Mouse (Mus musculus): ENCODE measurements around the gene Gas7.

The Gas7 gene

GRCm38 (mm10) chr11:67654514-67654913 lies 199.3 kb downstream of the Gas7 start:
- DNase-seq (ENCODE audit: low spot score in 2 of 2), result no peak

DNA sequence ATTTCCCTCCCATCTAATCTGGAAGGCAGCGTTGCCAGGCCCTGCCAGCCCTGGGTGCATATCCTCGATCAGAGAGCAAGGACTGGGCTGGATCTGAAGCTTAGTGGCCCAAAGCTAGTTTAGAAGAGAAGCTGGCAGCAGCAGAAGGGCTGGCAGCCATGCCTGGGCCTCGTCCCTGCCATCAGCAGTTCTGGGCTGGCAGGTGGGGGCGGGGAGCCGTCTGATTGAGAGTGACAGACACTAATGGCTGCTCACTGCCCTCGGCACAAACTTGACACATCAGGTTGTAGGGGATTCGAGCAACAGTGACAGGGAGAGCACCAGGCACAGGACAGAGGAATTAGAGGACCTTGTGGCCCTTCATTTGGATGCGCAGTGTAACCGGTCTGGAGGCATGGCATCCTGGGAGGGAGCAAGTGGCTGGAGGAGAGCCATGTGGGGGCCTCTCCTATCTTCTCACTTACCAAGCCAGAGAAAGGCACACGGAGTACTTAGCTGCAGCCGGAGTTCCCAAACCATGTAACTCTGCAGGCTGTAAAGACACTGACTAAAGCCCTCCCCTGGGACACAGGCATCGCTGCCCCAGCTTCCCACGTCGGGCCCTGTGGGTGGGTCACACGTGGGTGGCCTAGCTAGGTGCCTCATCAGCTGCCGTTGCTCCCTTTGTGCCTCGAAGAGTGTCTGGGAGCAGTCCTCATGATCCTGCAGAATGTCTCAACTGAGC lies 200.2 kb downstream of the Gas7 start:
- no peak for DNase-seq (ENCODE audit: low spot score in 2 of 2)

GRCm38 (mm10) chr11:67656366-67656765 lies 201.1 kb downstream of the Gas7 start:
- DNase-seq (ENCODE audit: low spot score in 2 of 2), result no peak

DNA sequence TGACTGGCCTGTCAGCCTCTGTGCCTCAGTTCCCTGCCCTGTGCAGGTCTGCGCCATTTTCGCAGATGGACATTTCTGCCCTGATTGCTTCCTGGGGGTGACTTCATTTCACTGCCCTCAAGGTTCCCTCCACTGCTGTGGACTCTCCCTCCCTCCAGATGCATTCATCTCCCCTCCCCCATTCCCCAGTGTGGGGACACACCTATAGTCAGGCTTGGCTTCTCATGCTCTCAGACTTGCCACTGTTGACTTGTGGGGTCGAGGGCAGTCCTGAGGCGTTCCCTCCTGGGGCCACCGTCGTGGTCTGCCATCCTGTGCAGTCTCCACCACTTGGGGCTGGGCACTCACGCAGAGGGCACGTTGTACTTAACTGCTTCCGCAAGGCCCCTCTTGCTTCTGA lies 201.6 kb downstream of the Gas7 start:
- no peak for DNase-seq (ENCODE audit: low spot score in 2 of 2)

DNA sequence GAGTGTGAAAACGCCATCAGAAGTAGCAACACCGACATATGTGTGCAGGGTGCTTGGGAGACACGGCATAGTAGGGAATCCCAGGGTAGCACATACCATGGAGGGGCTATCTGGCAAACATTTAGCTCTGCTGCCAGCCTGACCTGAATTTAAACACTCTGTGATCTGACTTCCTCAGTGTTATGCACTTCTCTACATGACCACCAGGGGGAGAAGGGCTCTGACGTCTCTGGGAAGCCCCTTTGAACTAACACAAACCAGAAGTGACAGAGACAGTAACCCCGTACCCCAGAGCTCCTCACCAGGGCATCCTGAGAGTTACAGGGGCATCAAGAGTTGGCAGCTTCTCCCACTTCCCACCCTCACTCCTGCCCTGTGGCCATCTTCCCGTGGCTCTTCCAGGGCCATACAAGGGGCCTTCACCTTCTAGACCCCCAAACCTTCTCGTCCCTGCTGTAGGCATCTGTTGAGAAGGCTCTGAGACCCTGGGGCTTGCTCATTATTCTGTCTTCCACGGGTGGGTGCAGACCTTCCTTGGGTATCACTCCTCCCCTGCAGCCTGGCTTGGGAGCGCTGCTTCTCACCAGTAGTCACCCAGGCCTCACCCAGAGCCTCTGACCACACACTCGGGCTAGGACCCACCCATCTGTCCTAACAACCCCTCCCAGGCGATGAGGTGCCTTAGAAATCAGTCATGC lies 202.6 kb downstream of the Gas7 start:
- DNase-seq (ENCODE audit: low spot score in 2 of 2), result no peak

DNA sequence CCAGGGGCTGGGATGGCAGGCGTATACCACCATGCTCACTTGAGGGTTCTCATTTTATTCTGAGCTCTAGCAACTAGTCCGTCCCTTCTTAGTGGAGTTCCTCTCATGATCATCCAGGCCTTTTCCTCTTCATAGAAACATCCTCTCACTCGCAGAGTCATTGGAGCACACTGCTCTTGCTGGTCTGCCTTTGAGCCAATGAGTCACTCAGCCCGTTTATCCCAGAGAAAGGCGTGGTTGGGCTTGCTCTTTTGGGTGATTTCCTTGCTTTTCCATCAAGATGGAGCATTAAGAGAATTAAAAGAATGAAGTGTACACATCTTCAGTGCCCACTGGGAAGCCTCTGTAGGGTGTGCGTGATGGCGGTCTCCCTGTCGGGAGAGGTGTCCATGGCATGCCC lies 206.2 kb downstream of the Gas7 start:
- DNase-seq (ENCODE audit: low spot score in 2 of 2), result no peak

- no peak for DNase-seq (ENCODE audit: low spot score in 2 of 2)
Observed at GRCm38 (mm10) chr11:67663437-67663836, 208.2 kb downstream of the Gas7 start.

- no peak for DNase-seq (ENCODE audit: low spot score in 2 of 2)
Observed at GRCm38 (mm10) chr11:67664261-67664660, 209.0 kb downstream of the Gas7 start.

DNA sequence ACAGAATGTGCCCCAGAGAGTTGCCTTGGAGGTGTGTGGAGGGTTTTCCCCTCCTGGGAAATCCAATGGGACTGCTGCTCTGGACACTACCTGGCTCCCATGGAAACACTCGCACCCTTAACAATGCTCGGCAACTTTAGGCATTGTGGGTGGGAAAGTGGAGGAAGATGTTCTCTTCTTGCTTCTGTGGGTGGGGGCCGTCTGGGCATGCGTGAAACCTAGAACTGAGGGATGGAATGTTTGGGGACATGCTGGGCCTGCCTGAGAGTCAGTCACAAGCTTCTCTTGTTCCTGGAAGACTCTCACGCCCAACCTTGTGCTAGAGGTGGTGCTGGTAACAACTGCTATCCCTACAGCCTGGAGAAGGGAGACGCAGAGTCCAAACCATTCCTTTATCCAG lies 209.7 kb downstream of the Gas7 start:
- no peak for DNase-seq (ENCODE audit: low spot score in 2 of 2)

DNA sequence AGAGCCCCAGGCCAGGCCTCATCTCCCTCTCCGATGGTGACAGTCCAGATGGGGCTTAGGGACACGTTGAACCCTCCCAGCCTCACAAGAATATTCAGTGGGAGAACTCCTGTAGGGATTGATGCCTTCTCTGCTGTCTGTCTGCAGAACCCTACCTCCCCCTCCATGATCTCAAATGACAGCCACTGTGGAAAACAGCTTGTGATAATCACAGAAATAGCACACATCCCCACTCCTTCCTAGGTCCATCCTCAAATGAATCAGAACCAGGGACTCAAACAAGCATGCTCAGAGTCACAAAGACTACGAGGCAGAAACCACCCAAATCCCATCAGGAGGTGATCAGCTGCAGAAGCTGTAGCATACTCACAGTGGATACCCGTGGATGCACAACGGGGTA lies 210.9 kb downstream of the Gas7 start:
- no peak for DNase-seq (ENCODE audit: low spot score in 2 of 2)

DNA sequence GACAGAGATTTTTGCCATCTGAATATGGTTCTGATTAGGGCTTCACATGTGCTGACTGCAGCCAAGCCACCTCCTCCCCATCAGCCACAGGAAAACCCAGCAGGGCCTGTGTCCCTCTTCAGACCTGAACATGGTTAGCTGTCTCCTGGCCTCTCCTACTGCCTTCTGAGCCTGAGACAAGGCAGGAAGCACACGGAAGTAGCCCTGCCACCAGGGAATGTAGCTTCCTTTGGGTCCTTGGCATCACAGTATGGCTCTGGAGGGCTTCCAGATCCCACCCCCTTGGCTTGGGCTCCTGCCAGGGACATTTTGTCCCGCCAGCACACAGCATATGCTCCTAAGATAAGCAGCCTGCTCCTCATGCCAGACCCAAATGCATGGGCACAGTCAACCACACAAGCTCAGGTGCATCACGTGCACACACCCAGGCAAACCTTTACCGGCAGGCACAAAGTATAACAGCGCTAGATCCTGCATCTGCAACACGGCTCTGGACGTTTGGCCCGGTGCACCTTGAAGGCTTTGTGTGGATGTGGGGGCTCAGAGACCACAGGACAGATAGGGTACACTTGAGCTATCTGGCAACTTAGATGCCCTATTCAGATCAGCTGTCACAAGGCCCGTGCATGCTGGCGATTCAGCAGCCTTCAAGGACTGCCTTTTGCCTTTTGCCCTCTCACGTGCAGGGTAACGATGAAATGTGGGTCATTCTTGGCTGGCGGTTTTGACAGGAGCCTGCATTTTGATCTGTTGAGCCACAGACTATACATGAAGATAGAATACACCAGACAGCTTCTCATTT lies 212.5 kb downstream of the Gas7 start:
- no peak for DNase-seq (ENCODE audit: low spot score in 2 of 2)

GRCm38 (mm10) chr11:67668460-67669007 lies 213.3 kb downstream of the Gas7 start:
- no peak for DNase-seq (ENCODE audit: low spot score in 2 of 2)

GRCm38 (mm10) chr11:67670031-67670430 lies 214.8 kb downstream of the Gas7 start:
- DNase-seq (ENCODE audit: low spot score in 2 of 2), result no peak

- DNase-seq (ENCODE audit: low spot score in 2 of 2), result no peak
Observed at GRCm38 (mm10) chr11:67672140-67672539, 216.9 kb downstream of the Gas7 start.

GRCm38 (mm10) chr11:67675562-67676540 lies 220.6 kb downstream of the Gas7 start:
- no peak for DNase-seq (ENCODE audit: low spot score in 2 of 2)

DNA sequence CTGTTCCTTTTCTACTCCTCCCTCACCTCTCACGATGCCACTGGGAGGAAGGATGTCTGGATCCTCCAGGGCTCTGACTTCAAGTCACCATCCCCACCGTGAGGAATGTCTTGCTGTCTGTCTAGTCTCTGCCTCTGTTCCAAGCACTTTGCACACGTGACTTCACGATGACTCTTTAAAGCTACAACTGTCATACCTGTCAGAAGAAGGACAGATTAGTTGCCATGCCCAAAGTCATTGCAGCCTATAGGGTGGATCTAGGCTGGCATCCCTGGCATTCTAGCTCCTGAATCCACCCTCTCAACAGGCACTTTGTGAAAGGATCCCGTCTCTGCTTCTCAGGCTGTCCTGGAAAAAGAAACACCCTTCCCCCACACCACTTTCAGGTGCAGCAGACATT lies 224.1 kb downstream of the Gas7 start:
- no peak for DNase-seq (ENCODE audit: low spot score in 2 of 2)

- no peak for DNase-seq (ENCODE audit: low spot score in 2 of 2)
Observed at GRCm38 (mm10) chr11:67679930-67680329, 224.7 kb downstream of the Gas7 start.

- no peak for DNase-seq (ENCODE audit: low spot score in 2 of 2)
Observed at GRCm38 (mm10) chr11:67681871-67682270, 226.6 kb downstream of the Gas7 start.

DNA sequence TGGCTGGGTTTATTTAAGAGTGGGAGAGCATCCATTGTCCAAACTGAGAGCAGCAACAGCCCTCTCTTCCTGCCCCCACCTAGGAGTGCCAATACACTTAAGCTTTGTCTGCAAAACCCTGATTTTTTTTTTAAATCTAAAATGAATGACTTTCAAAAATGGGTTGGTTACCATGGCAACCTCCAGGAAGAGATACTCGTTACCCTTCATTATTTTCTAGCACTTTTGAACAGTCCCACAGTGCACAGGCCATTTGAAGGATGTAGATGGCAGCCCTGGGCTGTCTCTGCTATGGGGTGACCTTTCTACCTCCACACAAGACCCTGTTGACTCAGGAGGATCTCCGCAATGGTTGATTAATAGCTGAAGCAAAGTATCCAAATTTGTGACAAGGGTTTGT lies 230.9 kb downstream of the Gas7 start:
- no peak for DNase-seq (ENCODE audit: low spot score in 2 of 2)

GRCm38 (mm10) chr11:67694703-67695376 lies 239.6 kb downstream of the Gas7 start, which contains the start of gene Rcvrn:
Gene Rcvrn, plus strand, starts transcription at chr11:67695326.
- no peak for DNase-seq (ENCODE audit: low spot score in 2 of 2)
